Mouse (Mus musculus) lung, embryonic 14.5 days (tissue): ENCODE results near the gene P2rx7. TPM values are rescaled to one million over a fixed set of nuclear protein-coding genes. Genes with fewer than 3 reads are reported as not detected.
A peak's percentile ranks its signal among the peaks of the same experiment; 100 is the strongest.

Source experiments
- ATAC-seq: fragments of 200-750 bp; cut with Nextera tagmentation; 2 replicates; pipeline ENCODE4 v1.8.0; 2017; ENCODE audit warnings: mild to moderate bottlenecking, moderate TSS enrichment, moderate library complexity; ENCODE audit not compliant: insufficient read depth
- DNase-seq: peaks from one replicate; pipeline ENCODE4 v3.0.0-alpha.2; 2015
- H3K27ac ChIP-seq: fragments of 300-500 bp; sonication (generic); 2 replicates; pipeline ENCODE4 v1.5.1; 2014; ENCODE audit warnings: low read depth, mild to moderate bottlenecking, moderate library complexity
- H3K27me3 ChIP-seq: fragments of 300-500 bp; sonication (generic); 2 replicates; pipeline ENCODE4 v1.6.1; 2014; ENCODE audit warnings: low read length, control low read depth; ENCODE audit not compliant: insufficient read depth
- H3K36me3 ChIP-seq: fragments of 300-500 bp; sonication (generic); 2 replicates; pipeline ENCODE4 v1.6.1; 2014; ENCODE audit warnings: control low read depth; ENCODE audit not compliant: insufficient read depth
- H3K4me1 ChIP-seq: fragments of 300-500 bp; sonication (generic); 2 replicates; pipeline ENCODE4 v1.6.1; 2014; ENCODE audit warnings: antibody characterized with exemption, control low read depth; ENCODE audit not compliant: insufficient read depth
- H3K4me2 ChIP-seq: fragments of 300-500 bp; sonication (generic); 2 replicates; pipeline ENCODE4 v1.6.1; 2014; ENCODE audit warnings: mild to moderate bottlenecking
- H3K4me3 ChIP-seq: fragments of 300-500 bp; sonication (generic); 2 replicates; pipeline ENCODE4 v1.5.1; 2014; ENCODE audit warnings: low read depth, low read length
- H3K9ac ChIP-seq: fragments of 300-500 bp; sonication (generic); 2 replicates; pipeline ENCODE4 v1.6.1; 2014
- H3K9me3 ChIP-seq: fragments of 300-500 bp; sonication (generic); 2 replicates; pipeline ENCODE4 v1.6.1; 2016; ENCODE audit warnings: low read depth, low read length, control low read depth
- CTCF ChIP-seq: IDR thresholded peaks from 2 replicates; pipeline ENCODE4 v1.5.1; 2016; ENCODE audit warnings: antibody characterized with exemption, low read depth
- WGBS: fragments of 180-500 bp; shearing (Covaris S2); extraction: QIAGEN DNeasy Blood & Tissue Kit; methylation state at CpG from one replicate; pipeline ENCODE4 v1.1.7; 2014; 5-methylcytosine and 5-hydroxymethylcytosine counted together
- polyA plus RNA-seq: library from polyadenylated mRNA; unstranded; fragments of >200 nt; fragmentation: Nextera tagmentation; extraction: Ambion mirVana; gene quantifications from 2 replicates; pipeline ENCODE4 v1.2.1, GENCODE M21; 2014

Gene P2rx7
- polyA plus RNA-seq, 1 experiment from 2014 or later = 2.7 TPM

DNA sequence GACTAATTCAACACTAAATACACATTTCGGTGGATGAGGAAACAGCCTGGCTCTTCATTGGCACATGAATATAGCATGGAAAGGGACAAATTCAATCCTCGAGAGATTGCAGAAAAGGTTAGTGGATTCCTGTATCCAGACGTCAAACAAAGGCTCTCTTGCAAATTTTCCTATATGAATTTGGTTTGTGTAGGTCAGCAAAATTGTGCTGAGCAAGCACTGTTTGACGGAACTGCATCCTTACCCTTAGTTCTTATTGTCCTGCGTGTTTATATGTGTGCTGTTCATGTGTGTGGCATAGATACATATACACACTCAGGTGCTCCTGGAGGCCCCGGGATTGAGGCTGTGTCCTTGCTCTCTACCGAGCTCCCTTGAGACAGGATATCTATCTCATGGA lies 45.4 kb downstream of the P2rx7 start:
- H3K27me3 ChIP-seq = no peaks in the 10 kb centered on the region
- H3K9ac ChIP-seq = no peak overlapping the region
- H3K27ac ChIP-seq = no peak overlapping the region
- H3K36me3 ChIP-seq = no peaks in the 10 kb centered on the region
- TF ChIP-seq CTCF = no peak
- no peaks in the 10 kb centered on the region for H3K4me1 ChIP-seq
- WGBS = 83% methylated on average over 7 of the region's 7 CpGs
- H3K9me3 ChIP-seq = no peaks in the 10 kb centered on the region
- DNase-seq (no peak), ATAC-seq (no peak)
- H3K4me2 ChIP-seq = no peak overlapping the region
- H3K4me3 ChIP-seq = no peak overlapping the region

DNA sequence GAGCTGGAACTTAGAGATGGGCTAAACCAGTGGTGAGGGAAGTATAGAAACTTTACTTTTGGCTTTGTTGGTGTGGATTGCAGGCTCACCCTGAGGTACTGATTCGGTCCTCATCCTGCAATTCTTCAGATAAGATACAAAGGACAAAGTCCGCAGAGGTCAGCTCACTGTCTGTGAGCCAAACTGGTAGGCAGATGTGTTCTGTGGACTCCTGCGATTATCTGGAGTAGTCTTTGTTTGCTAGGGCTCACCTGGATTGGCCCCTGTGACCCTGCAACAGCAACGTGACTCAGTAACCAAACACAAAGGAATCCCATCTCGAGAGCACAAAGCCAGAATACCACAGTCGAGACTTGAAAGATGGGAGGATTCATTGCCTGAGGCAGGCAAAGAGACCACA lies 46.8 kb downstream of the P2rx7 start:
- no peak overlapping the region for H3K4me2 ChIP-seq
- no peaks in the 10 kb centered on the region for H3K27me3 ChIP-seq
- no peaks in the 10 kb centered on the region for H3K4me1 ChIP-seq
- no peak for DNase-seq
- no peak overlapping the region for H3K27ac ChIP-seq
- no peak for ATAC-seq
- TF ChIP-seq CTCF = no peak
- H3K4me3 ChIP-seq = no peak overlapping the region
- WGBS = 50% methylated on average over 6 of the region's 6 CpGs
- no peaks in the 10 kb centered on the region for H3K36me3 ChIP-seq
- no peaks in the 10 kb centered on the region for H3K9me3 ChIP-seq
- H3K9ac ChIP-seq = no peak overlapping the region

DNA sequence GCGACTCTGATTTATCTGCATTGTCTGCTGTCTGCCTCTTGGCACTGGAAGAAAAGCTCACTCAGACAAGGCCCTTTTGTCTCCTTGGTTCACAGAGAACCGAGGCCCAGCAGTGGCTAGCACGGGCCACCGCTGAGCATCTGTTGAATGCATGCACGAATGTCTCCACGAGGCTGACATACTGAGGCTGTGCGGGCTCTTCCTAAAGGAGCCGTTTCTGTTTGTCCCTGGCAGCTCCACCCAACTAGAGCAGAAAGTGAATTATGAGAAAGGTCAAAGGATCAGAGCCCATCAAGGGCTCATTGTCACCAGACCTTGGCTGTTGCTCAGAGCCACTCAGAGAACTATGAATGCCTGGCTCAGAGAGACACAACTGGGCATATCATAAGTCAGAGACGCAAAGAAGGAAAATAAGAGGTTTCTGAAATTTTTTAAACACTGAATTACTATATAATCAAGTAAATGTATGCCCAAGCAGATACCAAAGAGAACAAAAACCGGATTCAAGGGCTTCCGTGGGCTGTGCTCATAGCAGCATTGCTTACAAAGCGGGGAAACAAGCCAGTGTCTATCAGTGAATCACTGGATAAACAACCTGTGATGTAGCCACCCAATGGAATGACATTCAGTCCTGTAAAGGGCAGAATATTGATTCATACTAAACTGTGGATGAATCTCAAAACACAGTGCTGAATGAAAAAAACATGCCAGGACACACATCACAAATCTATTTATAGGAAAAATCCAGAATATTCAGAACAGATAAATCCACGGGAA lies 49.9 kb downstream of the P2rx7 start:
- 36% methylated on average over 13 of the region's 13 CpGs for WGBS
- no peak for TF ChIP-seq CTCF
- DNase-seq = peak; percentile 30

DNA sequence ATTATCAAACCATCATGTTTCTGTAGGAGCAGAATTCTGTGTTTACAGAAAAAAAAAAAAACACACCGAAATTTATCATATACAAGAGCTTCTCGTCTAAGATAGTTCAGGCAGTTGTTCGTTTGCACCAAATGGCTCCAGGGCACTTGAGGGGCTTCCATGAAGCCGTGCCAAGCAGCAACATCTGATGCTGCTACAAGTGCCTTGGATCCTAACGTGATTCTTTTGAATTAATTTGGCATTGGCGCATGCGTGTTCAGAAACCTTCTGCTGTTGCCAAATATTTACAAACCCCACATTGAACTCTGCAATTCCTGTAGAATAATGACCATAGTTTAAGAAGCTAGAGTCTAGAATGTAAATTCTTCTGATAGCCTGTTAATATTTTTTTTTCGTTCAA lies 51.8 kb downstream of the P2rx7 start:
- Histone ChIP-seq H3K27me3 (no peaks in the 10 kb centered on the region), H3K4me2 (no peak overlapping the region), H3K9me3 (no peaks in the 10 kb centered on the region), H3K4me1 (peaks cover 3% of the 10 kb centered on the region; the same call in 1 of the 2 replicates), H3K36me3 (no peaks in the 10 kb centered on the region), H3K4me3 (no peak overlapping the region), H3K9ac (no peak overlapping the region), H3K27ac (no peak overlapping the region)
- TF ChIP-seq CTCF = no peak
- WGBS = 50% methylated on average over 8 of the region's 8 CpGs
- DNase-seq = peak; percentile 54
- no peak for ATAC-seq

More for the DNA sequence above, 49.9 kb downstream of the P2rx7 start:
- Histone ChIP-seq H3K4me3 (no peak overlapping the region), H3K27ac (no peak overlapping the region), H3K4me2 (no peak overlapping the region), H3K36me3 (no peaks in the 10 kb centered on the region), H3K4me1 (no peaks in the 10 kb centered on the region), H3K9me3 (no peaks in the 10 kb centered on the region), H3K9ac (0 out of 2 replicates have a peak overlapping the region, but pooled peaks have one; percentile 16), H3K27me3 (no peaks in the 10 kb centered on the region)
- ATAC-seq = no peak

DNA sequence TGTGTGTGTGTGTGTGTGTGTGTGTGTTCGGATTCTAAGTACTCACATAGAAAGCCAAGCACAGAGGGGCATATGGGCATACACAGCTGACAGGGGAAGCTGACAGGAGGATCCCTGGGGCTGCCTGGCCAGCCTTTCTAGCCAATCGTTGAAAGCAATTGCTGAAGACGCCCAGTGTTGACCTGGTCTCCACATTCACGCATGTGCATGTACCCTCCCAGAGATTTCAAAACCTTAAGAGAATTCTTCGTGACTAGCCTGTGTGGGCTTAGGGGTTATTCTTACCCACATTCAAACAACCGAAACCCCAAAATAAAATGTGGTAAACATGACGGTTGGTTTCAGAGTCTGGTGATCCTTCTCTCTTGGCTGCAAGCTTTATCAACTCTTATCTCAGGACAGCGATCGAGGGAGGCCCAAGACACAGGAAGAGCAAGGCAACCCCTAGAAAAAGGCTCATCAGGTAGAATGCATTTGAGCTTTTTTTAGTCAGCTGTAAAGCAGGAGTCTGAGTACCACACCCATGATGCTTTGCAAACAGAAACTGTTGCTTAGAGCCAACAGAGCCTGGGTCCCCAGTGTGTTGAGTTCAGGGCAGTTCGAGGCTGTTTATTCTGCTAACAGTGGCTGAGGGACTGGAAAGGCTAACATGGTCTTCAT lies 54.5 kb downstream of the P2rx7 start:
- no peaks in the 10 kb centered on the region for H3K9me3 ChIP-seq
- DNase-seq = peak; percentile 17
- H3K4me1 ChIP-seq = peaks cover 6% of the 10 kb centered on the region; the same call in 1 of the 2 replicates
- ATAC-seq = no peak
- TF ChIP-seq CTCF = no peak
- 60% methylated on average over 10 of the region's 10 CpGs for WGBS
- no peaks in the 10 kb centered on the region for H3K36me3 ChIP-seq
- no peak overlapping the region for H3K27ac ChIP-seq
- H3K9ac ChIP-seq = no peak overlapping the region
- H3K4me3 ChIP-seq = no peak overlapping the region
- H3K4me2 ChIP-seq = no peak overlapping the region
- H3K27me3 ChIP-seq = no peaks in the 10 kb centered on the region

DNA sequence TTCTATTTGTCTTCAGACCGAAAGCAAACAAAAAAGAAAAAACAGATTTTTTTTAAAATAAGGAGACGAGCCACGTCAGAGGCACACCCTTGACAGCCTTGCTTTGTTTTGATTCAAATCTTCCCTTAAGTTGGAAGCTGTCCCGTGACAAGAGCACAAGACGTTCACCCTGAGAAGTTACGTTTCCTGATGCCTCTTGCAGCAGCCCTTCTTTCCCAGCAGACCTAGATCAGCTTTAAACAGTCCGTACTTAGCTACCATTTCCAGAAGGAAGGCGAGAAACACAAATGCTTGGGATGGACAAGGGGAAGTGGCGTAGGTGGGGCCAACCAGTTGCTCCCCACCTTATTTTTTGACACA lies 55.0 kb downstream of the P2rx7 start:
- Histone ChIP-seq H3K36me3 (no peaks in the 10 kb centered on the region), H3K4me2 (no peak overlapping the region), H3K27me3 (no peaks in the 10 kb centered on the region), H3K4me3 (no peak overlapping the region), H3K4me1 (peaks cover 6% of the 10 kb centered on the region; the same call in 1 of the 2 replicates), H3K27ac (no peak overlapping the region; the same call in 1 of the 2 replicates), H3K9me3 (no peaks in the 10 kb centered on the region), H3K9ac (no peak overlapping the region)
- TF ChIP-seq CTCF = no peak
- no peak for ATAC-seq
- WGBS = 43% methylated on average over 9 of the region's 9 CpGs
- no peak for DNase-seq

DNA sequence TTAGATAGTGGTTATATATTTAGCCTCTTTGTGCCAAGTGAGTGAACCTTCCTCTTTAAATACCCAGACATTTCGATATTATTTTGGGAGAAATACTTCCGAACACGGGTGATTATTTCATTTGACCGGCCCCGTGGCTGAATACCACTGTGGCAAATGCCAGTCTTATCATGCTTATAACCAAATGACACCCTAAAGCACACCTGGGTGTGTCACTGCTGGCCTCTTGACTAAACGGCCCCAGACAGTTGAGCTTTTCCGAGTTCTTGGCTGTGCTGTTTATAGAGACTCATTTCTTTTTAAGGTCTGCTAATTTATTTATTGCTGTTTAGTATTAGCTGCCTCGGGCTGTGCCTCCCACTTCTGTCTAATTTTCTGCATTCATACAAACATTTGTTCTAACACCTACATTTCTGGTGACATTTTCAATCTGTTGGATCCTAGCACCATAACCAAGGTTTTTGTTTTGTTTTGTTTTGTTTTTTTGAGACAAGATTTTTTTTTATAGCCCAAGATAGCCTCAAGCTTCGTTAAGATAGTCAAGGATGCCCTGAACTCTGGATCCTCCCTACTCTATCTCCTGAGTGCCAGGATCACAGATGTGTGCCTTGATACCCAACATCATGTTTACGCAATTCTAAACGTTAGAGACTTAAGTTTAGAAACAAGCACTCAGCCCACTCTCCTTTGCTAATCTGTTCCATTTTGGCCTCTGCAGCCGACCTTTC lies 56.6 kb downstream of the P2rx7 start:
- 52% methylated on average over 12 of the region's 12 CpGs for WGBS
- Histone ChIP-seq H3K9ac (no peak overlapping the region), H3K4me3 (no peak overlapping the region), H3K27ac (no peak overlapping the region), H3K4me1 (peaks cover 6% of the 10 kb centered on the region; the same call in 1 of the 2 replicates), H3K27me3 (no peaks in the 10 kb centered on the region), H3K9me3 (no peaks in the 10 kb centered on the region), H3K36me3 (no peaks in the 10 kb centered on the region), H3K4me2 (no peak overlapping the region)
- no peak for TF ChIP-seq CTCF
- ATAC-seq (no peak), DNase-seq (no peak)
